ENCODE assay signal across 31 mouse cellular contexts in the genomic region with DNA sequence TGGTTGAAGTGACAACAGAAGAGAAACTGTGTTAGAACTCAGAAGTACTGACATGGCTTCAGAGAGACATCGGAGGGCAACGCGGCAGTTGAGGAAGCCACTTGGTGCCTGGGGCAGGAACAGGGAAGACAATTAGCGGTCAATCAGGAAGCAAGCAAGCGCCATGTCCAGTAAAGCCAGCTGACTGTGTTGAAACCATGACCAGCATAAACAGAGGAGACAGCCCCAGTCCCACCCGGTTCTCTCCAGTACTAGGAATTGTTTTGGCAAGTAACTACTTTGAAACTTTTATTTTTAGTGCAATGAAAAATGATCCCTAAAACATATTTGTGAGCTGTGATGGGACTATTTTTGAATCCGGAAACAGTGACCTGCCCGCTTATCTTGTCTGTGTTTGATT. TPM values are rescaled to one million over a fixed set of nuclear protein-coding genes. Genes with fewer than 3 reads are reported as not detected.
DNase-seq lines count a peak whose midpoint lies in the region; ATAC-seq lines count a peak whose summit lies in the region.
"Had no signal": no experiment of that assay in that cellular context is flagged by ENCODE, and none has a peak within 500 bp of the region (broad histone marks: within the 10 kb centered on the region; RNA-seq: fewer than 3 reads in every experiment).

No protein-coding gene starts in this region.

- intact Hi-C loops in heart, postnatal 25 days (cut with DNase I), result no loop called here

- no peaks in the 10 kb centered on the region for H3K36me3 ChIP-seq in heart, embryonic 15.5 days
- H3K36me3 ChIP-seq: hindbrain, embryonic 15.5 days; liver, embryonic 15.5 days; lung, embryonic 15.5 days had no signal

- no peak overlapping the region for H3K4me2 ChIP-seq in heart, embryonic 15.5 days
- H3K4me2 ChIP-seq: embryonic facial prominence, embryonic 12.5 days; hindbrain, embryonic 15.5 days; limb, embryonic 12.5 days; liver, embryonic 15.5 days; lung, embryonic 15.5 days; midbrain, embryonic 11.5 days had no signal

- H3K4me3 ChIP-seq in heart, embryonic 15.5 days, result no peak overlapping the region
- H3K4me3 ChIP-seq in brown adipose tissue, adult 24 weeks (ENCODE audit: insufficient read depth, low read depth, low read length), result no peak overlapping the region
- H3K4me3 ChIP-seq: embryonic facial prominence, embryonic 12.5 days; hindbrain, embryonic 15.5 days; layer of hippocampus, adult 2 months; left cerebral cortex, adult 2 months; limb, embryonic 12.5 days; liver, embryonic 15.5 days; lung, embryonic 15.5 days had no signal

- peak overlapping the region; percentile 48 for H3K27ac ChIP-seq in heart, embryonic 15.5 days
- peak overlapping the region; percentile 28; the same call in 1 of the 2 replicates for H3K27ac ChIP-seq in brown adipose tissue, adult 24 weeks (replicated peaks; ENCODE audit: low read depth, low read length)
- H3K27ac ChIP-seq: embryonic facial prominence, embryonic 12.5 days; hindbrain, embryonic 15.5 days; layer of hippocampus, adult 2 months; left cerebral cortex, adult 2 months; limb, embryonic 12.5 days; liver, embryonic 15.5 days; lung, embryonic 15.5 days; stomach, postnatal 0 days had no signal

- no peak overlapping the region for H3K9ac ChIP-seq in heart, embryonic 15.5 days
- H3K9ac ChIP-seq: embryonic facial prominence, embryonic 12.5 days; hindbrain, embryonic 15.5 days; limb, embryonic 12.5 days; liver, embryonic 15.5 days; lung, embryonic 15.5 days had no signal

- peak; percentile 92 for DNase-seq in heart, adult 11 months
- no peak for DNase-seq in heart, postnatal 25 days (ENCODE audit: low spot score)
- DNase-seq in heart, postnatal 4 days, result no peak
- DNase-seq in lung, postnatal 36 days, result peak; percentile 49
- DNase-seq in frontal cortex, postnatal 14 days (ENCODE audit: low spot score in 2 of 2), result no peak
- DNase-seq: adrenal gland, adult 8-10 months; cerebellum, adult 8-10 months; embryo, embryonic 11 days; gastrocnemius, postnatal 36 days; kidney, adult 11 months; right cerebral cortex, adult 18-20 months; thymus, adult 2 months; thymus, postnatal 4 days had no signal

- WGBS in heart, embryonic 15.5 days, result 79% methylated on average over 8 of the region's 8 CpGs

- H3K9me3 ChIP-seq in heart, embryonic 15.5 days (replicated peaks), result no peaks in the 10 kb centered on the region
- H3K9me3 ChIP-seq: embryonic facial prominence, embryonic 12.5 days; G1E; hindbrain, embryonic 15.5 days; limb, embryonic 12.5 days; liver, embryonic 15.5 days; lung, embryonic 15.5 days had no signal

- H3K27me3 ChIP-seq in heart, embryonic 15.5 days, result no peaks in the 10 kb centered on the region
- H3K27me3 ChIP-seq: embryonic facial prominence, embryonic 12.5 days; hindbrain, embryonic 15.5 days; limb, embryonic 12.5 days; liver, embryonic 15.5 days; lung, embryonic 15.5 days had no signal

- no peak for ATAC-seq in heart, embryonic 15.5 days (replicated peaks; ENCODE audit: insufficient number of reproducible peaks, insufficient read depth, low FRiP score, low read depth)
- ATAC-seq: forebrain, embryonic 14.5 days; inflammation-experienced regulatory T-cells, adult 6 months; midbrain, embryonic 16.5 days had no signal

- H3K4me1 ChIP-seq in heart, embryonic 15.5 days (replicated peaks), result peaks cover 75% of the 10 kb centered on the region
- peaks cover 23% of the 10 kb centered on the region for H3K4me1 ChIP-seq in brown adipose tissue, adult 24 weeks (ENCODE audit: control insufficient read depth, insufficient read depth, insufficient read length, low read length)

RNA-seq across cellular contexts. Expression of gene Rcan1, which starts 39.9 kb away (rescaled TPM):
- 10 to 100 TPM; 48.8 to 97.8 TPM for total RNA-seq in heart, postnatal 25 days (2021)
- 85.3 and 94.4 TPM in 2 replicates for polyA plus RNA-seq in heart, embryonic 15.5 days (2015; fragmentation: Nextera tagmentation; extraction: Ambion mirVana)
- 100 to 1,000 TPM; 117 to 127 TPM for total RNA-seq in heart, postnatal 4 days (2021)
- 22.2 and 44.4 TPM in 2 replicates for polyA plus RNA-seq in brown adipose tissue, adult 24 weeks (2012; ENCODE audit: insufficient read depth, insufficient read length, missing spikeins)

RNA-seq across cellular contexts. Expression of gene Clic6, which starts 54.8 kb away (rescaled TPM):
- total RNA-seq in heart, postnatal 25 days (2021), result under 1 TPM; 0.11 to 0.21 TPM
- polyA plus RNA-seq in heart, embryonic 15.5 days (2015; fragmentation: Nextera tagmentation; extraction: Ambion mirVana), result 1.8 and 2.9 TPM in 2 replicates
- total RNA-seq in heart, postnatal 4 days (2021), result 1 to 10 TPM; 1.0 to 1.8 TPM
- not detected in 2 replicates for polyA plus RNA-seq in brown adipose tissue, adult 24 weeks (2012; ENCODE audit: insufficient read depth, insufficient read length, missing spikeins)
- total RNA-seq: hematopoietic stem cell, adult 5-6 weeks; megakaryocyte, adult 5-6 weeks; neutrophil, adult 5-6 weeks had no signal
- polyA plus RNA-seq: inflammation-experienced regulatory T-cells, adult 6 months had no signal

Comparison
In these comparisons a context has a peak if more than half of its experiments do, and no peak if none do; other contexts are left out.
1. DNase-seq: peak in heart, adult 11 months (single experiment) and lung, postnatal 36 days (single experiment); none in heart, postnatal 25 days (single experiment), heart, postnatal 4 days (single experiment) and frontal cortex, postnatal 14 days (0 of 2).